Mouse (Mus musculus) CH12.LX (cell line): ENCODE data around the gene Dock10. TPM values are rescaled to one million over a fixed set of nuclear protein-coding genes. Genes with fewer than 3 reads are reported as not detected.

Experiments
- DNase-seq: peaks from one replicate; pipeline ENCODE4 v3.0.0-alpha.2; 2013; ENCODE audit errors: extremely low read depth
- H3K27ac ChIP-seq: 2 replicates; pipeline ENCODE4 v1.5.1; 2012; ENCODE audit warnings: low read depth, mild to moderate bottlenecking, control low read depth, moderate library complexity; ENCODE audit not compliant: insufficient read depth
- H3K27me3 ChIP-seq: replicated peaks from 2 replicates; pipeline ENCODE3; 2012; ENCODE audit warnings: inconsistent platforms
- H3K36me3 ChIP-seq, 2 experiments: replicated peaks in 1 of 2; 2 replicates each; pipeline versions ENCODE3 to v1.6.1; 2012; ENCODE audit warnings: inconsistent platforms in 1 of 2, low read length in 1 of 2, mild to moderate bottlenecking in 1 of 2, mixed read lengths in 1 of 2, moderate library complexity in 1 of 2; ENCODE audit not compliant: control insufficient read depth in 1 of 2, insufficient read depth in 1 of 2
- H3K4me1 ChIP-seq, 2 experiments: 2 replicates each; pipeline ENCODE4 v1.6.1; 2012; ENCODE audit warnings: inconsistent platforms in 1 of 2, moderate library complexity in 1 of 2; ENCODE audit not compliant: insufficient read depth in 2 of 2, control insufficient read depth in 1 of 2
- H3K4me2 ChIP-seq: 2 replicates; pipeline ENCODE4 v1.6.1; 2012; ENCODE audit warnings: low read depth, mild to moderate bottlenecking, control low read depth; ENCODE audit not compliant: poor library complexity, insufficient read depth, severe bottlenecking
- H3K4me3 ChIP-seq, 3 experiments: fragments of 150-350 bp in 1 of 3; sonication (generic) in 1 of 3; replicated peaks in 1 of 3; 2 replicates each; pipeline versions ENCODE3 to v1.5.1; 2011 to 2012; ENCODE audit warnings: low read depth in 2 of 3, low read length in 2 of 3, mild to moderate bottlenecking in 2 of 3, moderate library complexity in 2 of 3, control low read depth in 1 of 3, improper control_type of control experiment in 1 of 3, inconsistent platforms in 1 of 3, mixed read lengths in 1 of 3; ENCODE audit not compliant: poor library complexity in 1 of 3
- H3K79me2 ChIP-seq: replicated peaks from 2 replicates; pipeline ENCODE4 v1.6.1; 2012; ENCODE audit warnings: mild to moderate bottlenecking, moderate library complexity; ENCODE audit not compliant: control insufficient read depth, poor library complexity, insufficient read depth, severe bottlenecking; ENCODE audit errors: extremely low read depth
- H3K9ac ChIP-seq: 2 replicates; pipeline ENCODE4 v1.6.1; 2012; ENCODE audit warnings: low read depth, mild to moderate bottlenecking, control low read depth, moderate library complexity; ENCODE audit not compliant: insufficient read depth
- H3K9me3 ChIP-seq: replicated peaks from 2 replicates; pipeline ENCODE3; 2012; ENCODE audit warnings: low read length, inconsistent platforms, mixed read lengths
- EP300 ChIP-seq: IDR thresholded peaks from 2 replicates; pipeline ENCODE4 v1.6.1; 2011; ENCODE audit warnings: low read length, improper control_type of control experiment
- ETS1 ChIP-seq: conservative IDR thresholded peaks from 2 replicates; pipeline ENCODE4 v1.6.1; 2012; ENCODE audit warnings: low read depth, mild to moderate bottlenecking, inconsistent platforms, low read length, improper control_type of control experiment, moderate library complexity
- GABPA ChIP-seq: IDR thresholded peaks from 2 replicates; pipeline ENCODE4 v1.6.1; 2012; ENCODE audit warnings: low read depth, low read length, improper control_type of control experiment, inconsistent platforms; ENCODE audit not compliant: insufficient replicate concordance
- JUND ChIP-seq: conservative IDR thresholded peaks from 2 replicates; pipeline ENCODE4 v1.6.1; 2011; ENCODE audit warnings: low read depth, low read length, improper control_type of control experiment
- MAFK ChIP-seq: IDR thresholded peaks from 2 replicates; pipeline ENCODE4 v1.6.1; 2011; ENCODE audit warnings: low read length, improper control_type of control experiment; ENCODE audit not compliant: insufficient replicate concordance
- MAX ChIP-seq: IDR thresholded peaks from 2 replicates; pipeline ENCODE4 v1.6.1; 2011; ENCODE audit warnings: low read length, improper control_type of control experiment
- MAZ ChIP-seq: IDR thresholded peaks from 2 replicates; pipeline ENCODE4 v1.6.1; 2012; ENCODE audit warnings: low read depth, mild to moderate bottlenecking, inconsistent platforms, low read length, improper control_type of control experiment, moderate library complexity
- MXI1 ChIP-seq: IDR thresholded peaks from 2 replicates; pipeline ENCODE4 v1.6.1; 2011; ENCODE audit warnings: mild to moderate bottlenecking, low read depth, low read length, improper control_type of control experiment
- NELFE ChIP-seq: IDR thresholded peaks from 2 replicates; pipeline ENCODE4 v1.6.1; 2011; ENCODE audit warnings: low read depth, low read length, improper control_type of control experiment
- NRF1 ChIP-seq: IDR thresholded peaks from 2 replicates; pipeline ENCODE4 v1.6.1; 2014; ENCODE audit warnings: low read depth, mild to moderate bottlenecking, inconsistent platforms, low read length, improper control_type of control experiment, moderate library complexity
- POLR2A ChIP-seq: IDR thresholded peaks from 2 replicates; pipeline ENCODE4 v1.6.1; 2011; ENCODE audit warnings: low read depth, mild to moderate bottlenecking, improper control_type of control experiment, low read length
- POLR2AphosphoS2 ChIP-seq: IDR thresholded peaks from 2 replicates; pipeline ENCODE4 v1.6.1; 2011; ENCODE audit warnings: low read depth, low read length, improper control_type of control experiment
- RAD21 ChIP-seq: IDR thresholded peaks from 2 replicates; pipeline ENCODE4 v1.6.1; 2011; ENCODE audit warnings: low read depth, mild to moderate bottlenecking, low read length, improper control_type of control experiment, moderate library complexity
- SIN3A ChIP-seq: IDR thresholded peaks from 2 replicates; pipeline ENCODE4 v1.6.1; 2012; ENCODE audit warnings: low read length, improper control_type of control experiment, inconsistent platforms
- SMC3 ChIP-seq: IDR thresholded peaks from 2 replicates; pipeline ENCODE4 v1.6.1; 2011; ENCODE audit warnings: low read depth, low read length, improper control_type of control experiment
- TCF12 ChIP-seq: IDR thresholded peaks from 2 replicates; pipeline ENCODE4 v1.6.1; 2014; ENCODE audit warnings: low read depth, mild to moderate bottlenecking, inconsistent platforms, low read length, improper control_type of control experiment
- USF1 ChIP-seq: IDR thresholded peaks from 2 replicates; pipeline ENCODE4 v1.6.1; 2014; ENCODE audit warnings: low read depth, mild to moderate bottlenecking, inconsistent platforms, low read length, improper control_type of control experiment
- ZC3H11A ChIP-seq: IDR thresholded peaks from 2 replicates; pipeline ENCODE4 v1.6.1; 2012; ENCODE audit warnings: low read depth, mild to moderate bottlenecking, inconsistent platforms, low read length, improper control_type of control experiment
- ZNF384 ChIP-seq: IDR thresholded peaks from 2 replicates; pipeline ENCODE4 v1.6.1; 2012; ENCODE audit warnings: low read depth, low read length, improper control_type of control experiment, inconsistent platforms
- dilution Hi-C: fragments of 300-500 bp; cut with MboI; formaldehyde crosslinking; loops from 2 replicates; pipeline ENCODE4 v1.14.3; 2020; ENCODE audit warnings: low sequenced_read_pairs; ENCODE audit not compliant: extremely low pct_unique_long_range_greater_than_20kb, extremely low pct_ligation_motif_present
- in situ Hi-C: fragments of 300-500 bp; cut with MboI; formaldehyde crosslinking; loops from 3 replicates; pipeline ENCODE4 v1.14.3; 2019; ENCODE audit warnings: low sequenced_read_pairs, low pct_ligation_motif_present, low pct_unique_long_range_greater_than_20kb, mixed read lengths
- polyA plus RNA-seq: library from polyadenylated mRNA; unstranded; fragments of >175 nt; gene quantifications from 2 replicates; pipeline ENCODE4 v1.2.1, GENCODE M21; 2012; ENCODE audit warnings: low read depth; ENCODE audit not compliant: insufficient read length
- total RNA-seq, 2 experiments: library from RNA; depleted of rRNA; stranded (reverse); fragments of 300-350 nt in 1 of 2; fragments of >200 nt in 1 of 2; gene quantifications; 2 replicates each; pipeline ENCODE4 v1.2.3; 2012 to 2014

The Dock10 gene
- total and polyA plus RNA-seq, 3 experiments, result 44.7 to 77.2 (median 62.2) TPM

DNA sequence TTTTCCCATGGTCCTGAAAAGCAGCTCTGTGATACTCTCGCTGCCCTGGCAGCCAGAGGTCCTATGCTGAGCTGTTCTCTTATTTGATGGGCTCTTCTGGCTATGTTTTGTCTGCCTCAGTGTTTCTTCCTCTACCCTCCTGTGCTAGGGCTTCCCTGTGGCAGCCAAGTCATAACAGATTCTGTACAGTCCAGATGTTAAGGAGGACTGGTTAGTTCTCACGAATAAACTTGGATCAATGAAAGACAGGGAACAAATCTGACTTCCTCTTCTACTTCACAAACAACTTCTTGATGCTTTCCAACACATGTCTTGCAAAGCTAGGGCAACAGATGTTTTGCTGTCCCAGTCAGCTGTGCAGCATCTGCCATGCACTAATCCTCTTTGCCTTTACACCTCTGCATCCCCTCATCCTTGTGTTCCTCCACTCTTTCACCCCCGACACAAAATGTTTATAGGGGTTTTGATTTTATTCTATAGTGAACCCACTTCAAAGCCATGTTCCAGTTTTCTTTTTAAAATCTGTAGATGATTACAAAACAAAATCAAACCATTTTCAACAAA, 48.6 kb upstream of the Dock10 start:
- Histone ChIP-seq H3K36me3 (no peaks in the 10 kb centered on the region), H3K27ac (no peak overlapping the region), H3K4me2 (no peak overlapping the region), H3K4me3 (no peak overlapping the region), H3K4me1 (no peaks in the 10 kb centered on the region), H3K79me2 (no peaks in the 10 kb centered on the region), H3K9me3 (no peaks in the 10 kb centered on the region), H3K27me3 (no peaks in the 10 kb centered on the region), H3K9ac (no peak overlapping the region)
- TF ChIP-seq USF1 (no peak), TCF12 (no peak), JUND (no peak), ZNF384 (no peak), POLR2AphosphoS2 (no peak), ZC3H11A (no peak), SMC3 (no peak)
- no peak for DNase-seq
- dilution Hi-C loops, result no loop called here
- in situ Hi-C loops, result no loop called here

DNA sequence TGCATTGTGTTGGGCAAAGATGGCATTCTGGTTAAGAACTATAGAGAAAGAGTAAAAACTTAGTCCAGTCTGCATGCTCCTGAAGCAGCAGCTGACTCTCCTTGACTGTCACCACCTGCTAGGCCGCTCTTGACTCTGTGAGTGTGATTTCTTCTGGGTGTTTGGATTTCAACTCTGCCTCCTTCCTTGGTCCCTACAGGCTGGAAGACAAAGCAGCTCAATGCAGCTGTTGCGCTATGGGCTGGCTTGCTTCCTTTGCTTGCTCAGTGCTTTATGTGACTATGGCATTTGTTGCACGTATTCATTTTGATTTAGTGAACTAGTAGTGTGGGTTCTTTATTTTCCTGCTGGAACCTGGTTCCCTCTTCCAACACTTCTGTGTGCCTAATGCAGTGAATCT, 43.7 kb upstream of the Dock10 start:
- Histone ChIP-seq H3K4me1 (no peaks in the 10 kb centered on the region), H3K4me3 (no peak overlapping the region), H3K36me3 (no peaks in the 10 kb centered on the region), H3K27ac (no peak overlapping the region), H3K27me3 (no peaks in the 10 kb centered on the region), H3K79me2 (no peaks in the 10 kb centered on the region), H3K9ac (no peak overlapping the region), H3K9me3 (no peaks in the 10 kb centered on the region), H3K4me2 (no peak overlapping the region)
- dilution Hi-C loops, result no loop called here
- DNase-seq, result no peak
- TF ChIP-seq MAZ, result no peak
- TF ChIP-seq MXI1, result no peak
- TF ChIP-seq POLR2A, result no peak
- no peak for TF ChIP-seq RAD21
- TF ChIP-seq ETS1, result no peak
- TF ChIP-seq EP300, result no peak
- TF ChIP-seq GABPA, result no peak
- TF ChIP-seq NELFE, result no peak
- TF ChIP-seq NRF1, result no peak
- TF ChIP-seq SIN3A, result no peak
- TF ChIP-seq ZC3H11A, result no peak
- TF ChIP-seq MAFK, result no peak
- TF ChIP-seq MAX, result no peak
- in situ Hi-C loops, result no loop called here
